Mouse (Mus musculus) adrenal gland, postnatal 4 days (tissue): Measurements from ENCODE around the gene Tmem117. TPM values are rescaled to one million over a fixed set of nuclear protein-coding genes. Genes with fewer than 3 reads are reported as not detected.

Source experiments
- DNase-seq, 2 experiments: peaks; one replicate each; pipeline ENCODE4 v3.0.0; 2021 to 2022; ENCODE audit warnings: low spot score in 2 of 2, mixed read lengths in 2 of 2
- total RNA-seq, 2 experiments: library from RNA; stranded (reverse); gene quantifications; 2 replicates each; pipeline ENCODE4 v1.2.3; 2021

Tmem117 gene
- total RNA-seq, 2 experiments from 2014 or later: 6.3 to 7.9 TPM

DNA sequence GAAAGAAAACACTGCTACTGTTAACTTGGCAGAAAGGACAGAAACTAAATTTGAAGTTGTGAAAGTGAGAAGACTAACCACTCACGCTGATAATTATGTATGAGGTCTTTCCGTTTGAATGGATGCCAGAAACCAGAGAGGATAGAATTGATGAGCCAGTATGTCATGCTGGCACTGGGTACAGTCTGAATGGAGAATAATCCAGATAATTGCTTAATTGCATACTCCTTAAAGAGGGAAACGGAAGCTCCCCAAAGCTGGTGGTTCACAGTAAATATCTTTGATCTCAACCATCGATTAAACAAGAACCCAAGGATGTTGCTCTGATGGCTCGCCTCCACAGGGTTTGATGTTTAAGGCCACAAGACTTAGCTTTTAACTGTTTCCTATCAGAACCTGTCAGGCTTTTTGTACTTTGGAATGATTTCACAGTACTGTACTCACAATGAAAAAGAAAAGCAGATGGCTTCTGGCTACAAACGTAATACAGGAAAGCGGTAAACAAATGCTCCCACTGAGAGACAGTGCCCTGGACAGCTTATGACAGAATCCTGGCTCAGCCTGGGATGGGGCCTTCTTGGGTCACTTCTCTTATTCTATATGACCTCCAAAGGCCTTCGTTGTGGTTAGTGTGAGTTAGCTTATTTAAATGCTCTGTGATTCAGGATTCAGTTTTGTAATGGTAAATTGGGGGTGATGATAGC, 376.2 kb downstream of the Tmem117 start:
- no peak for DNase-seq

DNA sequence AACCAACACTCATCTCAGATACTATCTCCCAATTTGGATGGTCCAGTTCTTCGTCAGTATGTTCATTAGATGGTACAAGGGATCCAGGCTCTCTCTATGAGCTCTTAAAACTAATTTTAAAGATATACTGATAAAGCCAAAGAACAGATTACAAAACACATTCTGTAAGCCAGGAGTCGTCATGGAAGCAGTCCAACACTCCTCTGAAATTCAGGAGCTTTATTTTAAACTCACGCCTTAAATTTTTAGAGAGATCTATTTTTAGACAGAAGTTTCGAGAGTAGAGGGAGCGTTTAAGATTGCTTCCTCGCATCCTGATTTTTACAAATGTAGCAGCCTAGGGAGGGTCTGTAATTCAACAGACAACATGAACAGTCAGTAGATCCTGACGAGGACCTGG, 393.2 kb downstream of the Tmem117 start:
- no peak for DNase-seq

DNA sequence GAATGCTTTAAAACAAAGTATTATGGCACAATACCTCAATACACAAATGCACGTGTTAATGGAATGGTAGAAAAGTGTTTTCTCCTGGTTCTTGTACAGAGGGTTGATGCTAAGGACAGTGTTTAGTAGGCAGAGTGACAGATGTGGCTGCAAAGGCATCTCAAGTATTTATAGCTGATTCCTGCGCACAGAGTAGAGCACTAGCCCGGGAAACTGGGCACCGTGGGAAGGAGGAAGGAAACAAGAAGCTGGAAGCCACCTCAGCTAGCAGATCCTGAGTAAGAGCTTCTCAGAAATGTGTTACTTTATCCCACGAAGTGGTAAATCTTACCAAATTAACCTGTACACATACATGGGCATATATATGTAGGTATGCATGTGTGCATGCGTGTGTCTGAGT, 395.4 kb downstream of the Tmem117 start:
- no peak for DNase-seq

DNA sequence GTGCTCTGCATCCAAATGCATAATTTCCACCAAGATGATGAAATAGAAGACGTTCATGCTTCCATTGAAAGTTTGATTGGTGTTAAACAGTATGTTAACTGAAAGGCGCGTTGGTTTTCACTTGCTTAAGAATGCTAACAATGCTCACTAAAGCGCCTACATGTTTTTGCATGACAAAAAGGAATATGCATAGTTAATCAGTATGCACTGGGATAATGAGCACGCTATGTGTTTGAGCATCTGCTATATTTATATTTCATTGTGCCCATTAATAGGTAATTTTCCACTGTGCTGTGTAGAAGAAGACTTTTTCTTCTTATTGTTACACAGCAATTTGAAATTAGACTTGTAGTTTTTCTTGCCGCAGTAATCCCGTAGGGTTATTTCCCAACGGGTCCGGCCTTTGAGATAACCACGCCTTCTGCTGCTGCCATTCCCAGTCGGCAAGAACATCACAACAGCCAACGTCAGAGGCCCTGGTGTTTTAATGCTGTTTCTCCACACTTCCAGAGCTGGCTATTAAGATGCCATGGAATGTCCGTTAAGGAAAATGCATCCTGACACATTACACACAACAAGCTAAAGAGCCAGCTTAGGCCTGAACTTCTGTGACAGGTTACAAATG, 399.9 kb downstream of the Tmem117 start:
- DNase-seq: no peak

DNA sequence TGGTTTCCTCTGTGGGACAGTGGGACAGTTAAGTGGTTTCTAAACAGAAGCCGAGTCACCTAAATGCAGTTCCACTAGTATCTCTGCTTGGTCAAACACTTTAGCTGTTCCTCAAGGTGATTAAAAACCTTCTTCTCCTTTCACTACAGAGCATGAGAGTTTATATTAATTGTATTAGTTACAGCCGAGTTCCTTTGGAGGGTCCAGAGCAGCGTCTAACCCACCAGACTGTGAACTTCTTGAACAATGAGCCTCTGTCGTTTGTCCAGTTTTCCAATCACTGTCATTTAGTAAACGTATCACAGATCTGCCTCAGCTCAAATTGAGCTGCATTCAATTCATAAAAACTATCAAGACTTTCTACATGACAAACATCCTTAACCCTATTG, 400.4 kb downstream of the Tmem117 start:
- no peak for DNase-seq

DNA sequence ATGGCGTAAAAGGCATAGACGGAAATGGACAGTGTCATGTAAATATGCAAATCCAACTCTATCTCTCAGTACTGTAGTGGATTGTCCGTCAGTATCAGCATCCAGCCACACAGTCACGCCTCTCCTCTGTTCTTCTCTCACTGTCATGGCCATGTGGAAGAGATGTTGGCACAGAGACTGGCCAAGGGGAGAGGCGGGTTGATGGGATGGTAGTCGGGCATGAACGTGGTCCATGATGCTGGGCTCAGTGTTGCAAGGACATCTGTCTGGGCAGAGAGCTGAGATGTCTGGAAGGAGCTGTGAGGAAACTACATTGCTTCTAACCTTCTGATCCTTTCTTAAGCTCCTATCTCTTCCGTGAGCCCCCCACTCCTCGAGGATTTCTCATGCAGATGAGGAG, 413.4 kb downstream of the Tmem117 start:
- DNase-seq: no peak

DNA sequence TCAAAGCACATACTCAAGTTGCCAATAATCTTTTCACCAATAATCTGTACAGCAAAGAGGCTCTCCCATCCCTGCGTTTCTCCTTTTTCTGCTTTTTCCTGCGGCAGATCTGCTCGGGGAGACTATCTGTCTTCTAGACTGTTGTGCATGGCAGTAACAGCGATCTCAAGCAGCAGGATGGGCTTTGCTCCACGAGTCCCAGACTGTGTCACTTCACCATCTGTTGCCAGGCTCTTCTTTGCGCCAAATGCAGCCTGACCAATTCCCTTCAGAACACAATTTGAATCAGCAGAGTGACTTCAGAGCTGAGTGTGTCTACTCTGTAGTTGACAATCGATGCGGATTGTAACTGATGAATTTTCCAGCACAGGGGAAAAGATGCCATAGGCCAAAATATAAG, 415.0 kb downstream of the Tmem117 start:
- DNase-seq: no peak

DNA sequence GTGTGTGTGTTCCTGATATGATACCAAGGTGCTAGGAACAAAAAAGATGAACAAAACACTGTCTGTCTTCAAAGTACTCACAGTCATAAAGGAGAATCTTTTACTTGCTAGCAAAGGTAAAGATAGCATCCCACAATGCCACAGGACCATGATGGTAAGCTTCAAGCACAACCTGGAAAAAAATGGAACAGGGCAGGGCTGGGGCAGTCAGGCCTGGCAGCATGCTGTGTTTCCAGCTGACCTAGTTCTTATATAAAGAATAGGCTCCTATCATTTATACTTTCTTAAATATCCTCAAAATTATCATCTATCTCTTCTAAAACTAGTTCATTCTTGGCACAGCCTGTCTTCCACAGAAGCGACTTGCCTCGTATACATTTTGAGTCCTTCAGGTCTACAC, 418.5 kb downstream of the Tmem117 start:
- DNase-seq: no peak

DNA sequence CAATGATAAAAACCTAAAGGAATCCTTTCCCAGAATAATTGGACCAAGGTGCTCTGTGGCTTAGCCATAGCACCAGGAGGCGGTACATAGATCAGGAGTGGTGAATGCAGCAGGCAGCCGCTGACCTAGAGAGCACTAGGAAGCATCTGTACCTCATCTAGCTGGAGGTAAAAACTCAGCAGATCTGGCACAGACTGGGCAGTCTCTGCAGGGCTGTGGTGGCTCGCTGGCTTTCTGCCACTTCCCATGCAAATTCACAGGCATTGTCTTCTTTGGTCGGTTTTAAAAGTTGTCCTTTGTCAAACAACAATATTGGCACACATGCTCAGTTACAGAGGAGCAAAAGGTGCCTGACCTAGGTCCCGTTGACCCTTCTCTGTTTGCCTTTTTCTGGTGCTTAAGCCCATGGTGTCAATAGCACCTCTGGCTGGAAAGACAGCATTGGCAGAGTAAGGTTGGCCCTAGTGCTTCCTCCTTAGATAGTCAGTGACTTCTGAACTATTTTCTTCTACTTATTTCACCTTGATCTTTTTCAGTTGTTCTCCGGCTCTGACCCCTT, 420.2 kb downstream of the Tmem117 start:
- no peak for DNase-seq

DNA sequence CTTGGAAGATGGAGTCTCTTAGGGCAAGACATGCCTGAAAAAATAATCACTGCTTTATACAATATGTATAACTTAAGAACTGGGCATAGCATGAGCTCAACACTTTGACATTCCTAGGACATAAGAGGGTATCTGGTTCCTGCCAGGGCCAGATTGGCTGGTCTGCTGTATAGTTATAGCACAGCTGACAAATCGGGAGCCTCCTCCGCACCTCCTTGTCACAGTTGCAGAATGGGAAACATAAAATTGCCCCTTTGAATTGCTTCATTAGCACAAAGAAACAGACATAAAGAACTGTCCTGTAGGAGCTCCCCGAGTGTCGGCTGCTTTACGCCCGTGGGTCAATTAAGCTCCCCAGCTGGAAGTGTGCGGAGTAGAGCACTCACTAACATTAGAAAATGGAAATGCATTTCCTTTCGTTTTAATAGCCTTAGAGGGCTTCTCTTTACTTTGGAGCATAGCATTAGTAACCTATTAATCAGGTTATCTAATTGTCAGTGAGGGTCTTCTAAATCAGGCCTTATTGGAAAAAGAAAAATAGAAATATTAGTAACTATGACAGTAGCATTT, 426.1 kb downstream of the Tmem117 start:
- no peak for DNase-seq

DNA sequence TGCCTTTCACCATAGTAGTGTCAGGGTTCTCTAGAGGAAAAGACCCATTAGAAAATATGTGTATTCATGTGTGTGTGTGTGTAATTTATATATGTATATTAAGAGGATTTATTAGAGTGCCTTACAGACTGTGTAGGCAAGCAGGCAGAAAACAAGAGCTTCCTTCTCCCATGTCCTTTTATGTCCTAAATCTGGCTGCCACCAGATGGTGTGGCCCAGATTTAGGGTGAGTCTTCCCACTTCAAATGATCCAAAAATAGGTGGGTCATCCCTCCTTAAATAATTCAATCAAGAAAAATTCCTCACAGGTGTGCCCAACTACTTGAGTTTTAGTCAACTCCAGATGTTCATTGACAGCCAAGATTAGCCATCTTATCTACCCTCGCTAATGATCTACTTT, 439.0 kb downstream of the Tmem117 start:
- no peak for DNase-seq

DNA sequence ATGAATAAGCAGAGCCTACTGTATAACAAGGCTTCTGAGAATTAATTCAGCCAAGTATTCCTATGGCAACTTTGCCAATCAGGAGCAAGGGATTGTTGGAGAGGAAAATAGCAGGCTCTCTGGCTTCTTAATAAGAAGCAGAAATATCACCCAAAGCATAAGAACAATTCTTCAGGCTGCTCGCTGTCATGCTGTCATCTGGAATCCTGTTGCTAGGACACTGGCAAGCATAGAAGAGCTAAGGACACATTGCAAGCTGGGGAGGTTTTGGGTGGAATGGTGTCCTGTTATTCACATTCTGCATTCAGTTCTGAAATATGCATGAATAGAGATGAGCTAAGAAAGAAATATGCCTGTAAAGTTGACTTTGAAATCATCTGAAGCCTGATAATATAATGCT, 439.8 kb downstream of the Tmem117 start:
- no peak for DNase-seq

DNA sequence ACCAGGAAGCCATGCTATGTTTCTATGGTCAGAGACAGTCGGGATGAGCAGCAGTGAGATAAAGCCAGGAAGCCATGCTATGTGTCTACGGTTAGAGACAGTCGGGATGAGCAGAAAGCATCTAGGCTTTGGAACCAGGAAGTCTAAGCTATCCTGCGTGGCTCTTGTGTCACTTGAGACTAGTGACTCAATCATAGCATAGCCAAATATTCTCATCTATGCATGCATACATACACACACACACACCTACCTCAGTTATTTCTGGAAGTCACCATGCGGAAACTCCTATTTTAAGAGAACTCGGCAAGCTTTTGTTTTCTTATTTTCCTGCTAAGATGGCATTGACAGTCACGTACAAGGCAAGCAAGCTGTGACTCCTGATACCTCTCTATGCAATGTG, 441.8 kb downstream of the Tmem117 start:
- DNase-seq: no peak

DNA sequence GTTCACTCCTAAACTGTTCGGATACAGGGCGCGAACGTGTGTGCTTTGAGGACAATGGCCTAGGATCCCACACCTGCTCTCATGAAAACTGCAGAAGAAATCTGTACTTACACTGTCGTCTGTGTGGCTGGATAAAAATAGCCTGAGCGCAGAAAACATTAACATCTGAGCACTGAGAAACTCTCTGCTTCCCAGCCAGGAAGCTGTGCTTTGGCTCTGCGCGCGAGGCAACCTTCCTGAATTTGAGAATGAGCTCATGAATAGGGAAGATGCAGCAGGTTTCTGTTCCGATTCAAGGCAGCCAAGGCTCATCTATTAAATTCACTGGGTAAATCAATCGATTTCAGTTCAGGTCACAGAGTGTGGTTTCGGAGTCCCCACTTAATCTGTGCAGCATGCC, 446.3 kb downstream of the Tmem117 start:
- no peak for DNase-seq

DNA sequence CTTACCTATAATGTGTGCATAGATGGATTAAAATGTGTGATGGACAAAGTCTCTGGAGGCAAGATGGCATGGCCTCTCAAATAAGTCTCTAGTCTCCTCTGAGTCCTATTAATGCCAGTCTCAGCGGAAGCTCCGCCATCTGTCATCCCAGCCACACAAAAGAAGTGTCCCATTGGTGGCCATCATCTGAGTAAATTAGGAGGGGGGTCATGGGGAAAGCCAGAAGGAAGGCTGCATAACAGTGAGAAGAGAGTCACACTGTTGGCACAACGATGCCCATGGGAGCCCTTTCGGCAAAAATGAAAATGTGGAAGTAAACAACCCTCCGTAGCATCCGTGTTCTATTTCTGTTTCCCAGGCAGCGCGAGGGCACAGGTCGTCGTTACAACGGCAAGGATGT, 452.6 kb downstream of the Tmem117 start:
- no peak for DNase-seq

DNA sequence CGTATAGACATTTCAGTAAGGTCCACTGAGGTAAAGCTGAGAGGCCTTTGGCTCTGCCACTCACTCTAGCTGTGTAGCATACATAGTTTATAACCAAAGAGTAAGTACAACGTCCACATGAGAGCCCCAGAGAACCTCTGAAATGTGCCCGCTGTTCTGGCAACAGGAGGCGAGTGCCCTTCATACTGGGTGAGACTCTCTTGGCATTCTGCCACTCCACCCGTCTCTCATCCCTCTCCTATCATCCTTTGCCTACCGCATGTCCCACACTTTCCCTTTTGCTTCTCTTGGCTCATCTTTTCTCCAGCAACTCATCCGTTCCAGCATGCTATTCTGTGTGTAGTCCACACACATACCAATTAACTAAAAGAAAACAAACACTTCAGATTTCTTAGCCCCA, 456.9 kb downstream of the Tmem117 start:
- no peak for DNase-seq

DNA sequence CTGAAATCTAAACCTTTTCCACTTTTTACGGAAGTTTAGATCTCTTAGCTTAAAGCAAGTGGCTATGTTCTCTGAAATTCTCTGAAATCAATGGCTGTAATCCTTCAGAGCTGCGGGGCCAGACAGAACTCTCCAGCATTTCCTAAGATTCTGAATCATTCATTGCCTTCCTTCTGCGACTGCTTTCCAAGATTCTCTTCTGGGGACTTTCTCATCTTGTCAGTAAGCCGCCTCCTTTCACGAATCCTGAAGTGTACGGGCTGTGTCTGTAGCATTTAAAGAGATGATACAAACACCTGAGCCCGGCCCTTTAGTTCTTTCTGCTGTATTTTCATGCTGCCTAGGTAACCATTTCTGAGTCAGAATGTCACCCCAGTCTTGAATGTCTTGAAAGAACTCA, 471.1 kb downstream of the Tmem117 start:
- no peak for DNase-seq

DNA sequence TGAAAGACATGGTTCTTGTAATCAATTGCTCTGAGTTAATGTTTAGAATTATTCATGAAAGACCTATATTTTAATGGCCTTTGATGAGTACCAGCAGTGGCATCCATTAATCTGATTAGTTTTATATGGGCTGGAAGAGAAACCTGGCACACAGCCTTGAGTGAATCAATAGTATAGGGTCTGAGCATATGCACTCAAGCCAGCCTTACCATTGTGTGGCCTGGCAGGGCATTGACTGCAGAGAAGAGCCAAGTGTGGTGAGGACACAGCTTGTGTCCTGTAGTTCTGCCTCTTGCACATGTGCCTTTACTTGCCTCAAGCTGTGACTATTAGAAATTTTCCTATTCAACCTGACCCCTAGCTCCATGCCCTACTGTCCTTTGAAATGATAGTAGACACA, 472.5 kb downstream of the Tmem117 start:
- DNase-seq: no peak

DNA sequence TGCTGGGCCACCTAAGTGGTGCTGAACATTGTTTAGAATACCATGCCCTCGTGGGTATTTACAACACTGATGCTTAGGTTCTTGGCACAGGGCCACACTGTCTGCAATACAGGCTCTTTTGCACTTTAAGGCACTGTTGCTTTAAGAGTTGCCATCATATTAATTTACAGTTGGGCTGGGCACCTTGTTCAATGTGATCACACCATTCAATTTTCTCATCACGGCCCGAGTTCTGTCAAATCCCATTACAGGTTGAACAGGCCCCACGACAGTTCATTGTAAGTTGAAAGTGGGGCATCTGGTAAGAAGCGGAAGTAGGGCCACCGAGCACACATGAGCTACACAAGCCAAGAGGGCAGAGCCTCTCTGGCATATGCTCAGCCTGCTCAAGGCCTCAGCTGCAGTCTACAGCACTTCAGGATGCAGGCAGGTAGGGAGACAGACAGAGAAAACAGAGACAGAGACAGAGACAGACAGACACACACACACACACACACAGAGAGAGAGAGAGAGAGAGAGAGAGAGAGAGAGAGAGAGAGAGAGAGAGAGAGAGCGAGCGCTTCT, 478.3 kb downstream of the Tmem117 start:
- no peak for DNase-seq

DNA sequence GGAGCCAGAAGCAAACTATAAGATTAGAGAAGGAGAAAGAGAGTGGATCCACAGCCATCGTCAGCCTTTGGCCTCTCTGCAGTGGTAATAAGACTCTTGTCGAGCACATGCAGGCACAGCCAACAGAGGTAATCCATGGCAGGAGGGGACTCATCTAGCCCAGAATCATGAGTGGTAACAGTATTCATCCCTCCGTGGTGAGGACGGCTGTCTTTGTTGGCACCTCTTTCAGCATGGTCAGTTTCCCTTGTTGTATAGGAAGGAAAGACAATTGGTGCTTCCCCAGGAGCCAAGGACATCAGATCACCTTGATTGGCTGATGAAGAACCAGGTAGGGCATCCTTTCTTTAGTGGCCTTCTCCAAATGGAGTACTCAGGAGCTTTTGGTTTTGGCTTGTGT, 479.6 kb downstream of the Tmem117 start:
- DNase-seq: no peak

DNA sequence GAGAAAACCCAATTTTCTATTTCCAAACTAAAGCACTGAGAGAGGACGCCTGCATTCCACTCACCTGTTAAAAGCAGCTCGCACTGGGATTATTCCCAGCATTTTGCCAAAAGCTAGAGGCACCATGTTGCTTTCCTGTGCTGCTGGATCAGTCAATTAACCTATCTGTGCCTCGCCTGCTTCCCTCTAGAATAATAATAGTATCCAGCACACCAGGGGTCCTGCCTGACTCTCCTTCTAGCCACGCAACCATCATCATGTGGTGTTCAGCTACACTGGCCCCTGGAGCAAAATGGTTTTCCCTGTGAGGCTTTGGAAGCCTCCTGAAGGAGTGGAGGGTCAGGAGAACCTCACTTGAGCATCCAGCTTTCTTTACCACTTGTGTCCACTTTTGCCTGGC, 502.4 kb downstream of the Tmem117 start:
- no peak for DNase-seq

DNA sequence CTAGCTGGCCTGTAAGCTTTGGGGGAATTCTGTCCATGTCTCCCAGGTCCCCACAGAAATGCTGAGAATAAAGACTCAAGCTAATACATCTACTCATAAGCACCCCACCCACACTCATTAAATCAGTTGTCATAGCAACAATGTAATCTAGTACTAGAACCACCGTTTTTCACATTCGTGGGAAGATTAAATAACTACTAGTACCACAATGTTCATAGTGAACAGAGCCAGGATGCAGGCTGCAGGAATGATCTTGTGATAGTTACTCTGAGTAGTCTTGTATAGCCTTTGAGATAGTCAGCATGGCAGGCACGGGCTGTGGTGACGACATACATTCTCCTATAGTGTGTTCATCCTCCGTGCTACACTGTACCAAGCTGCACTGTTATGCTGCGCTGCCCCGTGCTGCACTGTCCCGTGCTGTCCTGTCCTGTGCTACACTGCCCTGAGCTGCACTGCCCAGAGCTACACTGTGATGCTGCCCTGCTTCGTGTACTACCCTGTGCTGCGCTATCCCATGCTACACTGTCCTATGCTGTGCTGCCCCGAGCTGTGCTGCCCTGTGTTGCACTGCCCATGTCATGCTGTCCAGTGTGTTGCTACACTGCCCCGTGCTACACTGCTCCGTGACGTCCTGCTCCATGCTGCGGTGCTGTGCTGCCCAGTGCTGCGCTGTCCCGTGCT, 507.0 kb downstream of the Tmem117 start:
- DNase-seq: no peak
